Mouse (Mus musculus) macrophage (primary cell): Measurements from ENCODE around the gene Atcay. TPM values are rescaled to one million over a fixed set of nuclear protein-coding genes. Genes with fewer than 3 reads are reported as not detected.
"Not testable (repeated sequence)": the region's sequence is repeated elsewhere in the genome, so short reads cannot be mapped to it uniquely, and the experiment has no call there.

Experiments
- H3K27ac ChIP-seq: fragments of 350-480 bp; formaldehyde crosslinking; 2 replicates; pipeline ENCODE4 v1.9.0; 2021
- H3K36me3 ChIP-seq: fragments of 350-480 bp; formaldehyde crosslinking; 2 replicates; pipeline ENCODE4 v1.9.0; 2021; ENCODE audit errors: inconsistent target
- H3K4me3 ChIP-seq: fragments of 350-480 bp; formaldehyde crosslinking; 2 replicates; pipeline ENCODE4 v1.9.0; 2021; ENCODE audit errors: inconsistent target
- H3K79me2 ChIP-seq: fragments of 350-480 bp; formaldehyde crosslinking; 2 replicates; pipeline ENCODE4 v1.9.0; 2021; ENCODE audit errors: inconsistent target
- WGBS: methylation state at CpG from one replicate; pipeline ENCODE4 v1.1.7; 2026; ENCODE audit warnings: inconsistent platforms; ENCODE audit not compliant: missing documents; 5-methylcytosine and 5-hydroxymethylcytosine counted together
- polyA plus RNA-seq: library from polyadenylated mRNA; stranded (reverse); fragments of 250-400 nt; gene quantifications from 3 replicates; pipeline ENCODE4 v1.2.4, GENCODE M21; 2018; ENCODE audit warnings: inconsistent platforms

The Atcay gene
- polyA plus RNA-seq, 1 experiment from 2014 or later: not detected

- peak within 1 kb of the TSS; percentile 66 for H3K27ac ChIP-seq
- WGBS: 82% methylated on average over 5 of the region's 5 CpGs
- H3K36me3 ChIP-seq: peaks cover 58% of the 10 kb centered on the region
- H3K79me2 ChIP-seq: peaks cover 64% of the 10 kb centered on the region
- H3K4me3 ChIP-seq: peak within 1 kb of the TSS; percentile 63
Observed at GRCm38 (mm10) chr10:81183805-81184204, 46.8 kb downstream of the Atcay start, which contains the start of gene 4930442H23Rik. 4930442H23Rik (minus strand) TSS chr10:81183849.

- peak within 1 kb of the TSS; percentile 66 for H3K27ac ChIP-seq
- WGBS: 10% methylated on average over 52 of the region's 53 CpGs
- H3K79me2 ChIP-seq: peaks cover 71% of the 10 kb centered on the region
- H3K4me3 ChIP-seq: peak within 1 kb of the TSS; percentile 63
- peaks cover 62% of the 10 kb centered on the region for H3K36me3 ChIP-seq
Observed at GRCm38 (mm10) chr10:81182336-81183333, 48.0 kb downstream of the Atcay start, which contains the start of gene Dapk3. Dapk3 (plus strand) TSS chr10:81183005.

GRCm38 (mm10) chr10:81181860-81182259, 48.8 kb downstream of the Atcay start:
- 91% methylated on average over 8 of the region's 12 CpGs for WGBS
- H3K27ac ChIP-seq, H3K4me3 ChIP-seq: not testable (repeated sequence)
- H3K36me3 ChIP-seq: peaks cover 55% of the 10 kb centered on the region
- H3K79me2 ChIP-seq: peaks cover 71% of the 10 kb centered on the region

GRCm38 (mm10) chr10:81180946-81181345, 49.7 kb downstream of the Atcay start:
- peaks cover 54% of the 10 kb centered on the region for H3K36me3 ChIP-seq
- H3K4me3 ChIP-seq: no peak overlapping the region
- 90% methylated on average over 8 of the region's 13 CpGs for WGBS
- H3K79me2 ChIP-seq: peaks cover 69% of the 10 kb centered on the region
- H3K27ac ChIP-seq: no peak overlapping the region

- Histone ChIP-seq H3K36me3 (peaks cover 49% of the 10 kb centered on the region), H3K79me2 (peaks cover 58% of the 10 kb centered on the region), H3K27ac (no peak overlapping the region), H3K4me3 (no peak overlapping the region)
- whole genome bisulfite sequencing: 92% methylated on average over 29 of the region's 32 CpGs
Observed at GRCm38 (mm10) chr10:81179451-81180342, 50.9 kb downstream of the Atcay start.

- no peak overlapping the region for H3K27ac ChIP-seq
- H3K79me2 ChIP-seq: peaks cover 51% of the 10 kb centered on the region
- 93% methylated on average over 10 of the region's 11 CpGs for WGBS
- no peak overlapping the region for H3K4me3 ChIP-seq
- peaks cover 49% of the 10 kb centered on the region for H3K36me3 ChIP-seq
Observed at GRCm38 (mm10) chr10:81178927-81179326, 51.7 kb downstream of the Atcay start.

GRCm38 (mm10) chr10:81177958-81178712, 52.5 kb downstream of the Atcay start:
- Histone ChIP-seq H3K27ac (peak overlapping the region; percentile 65), H3K36me3 (peaks cover 49% of the 10 kb centered on the region)
- 74% methylated on average over 12 of the region's 14 CpGs for WGBS

GRCm38 (mm10) chr10:81177491-81177925, 53.1 kb downstream of the Atcay start:
- Histone ChIP-seq H3K36me3 (peaks cover 49% of the 10 kb centered on the region), H3K79me2 (peaks cover 45% of the 10 kb centered on the region), H3K4me3 (peak overlapping the region; percentile 94), H3K27ac (peak overlapping the region; percentile 65)
- WGBS: 22% methylated on average over 16 of the region's 16 CpGs

More at GRCm38 (mm10) chr10:81177958-81178712, 52.5 kb downstream of the Atcay start:
- H3K4me3 ChIP-seq: peak overlapping the region; percentile 94
- peaks cover 45% of the 10 kb centered on the region for H3K79me2 ChIP-seq

- H3K4me3 ChIP-seq: peak within 1 kb of the TSS; percentile 94
- peaks cover 42% of the 10 kb centered on the region for H3K36me3 ChIP-seq
- peaks cover 45% of the 10 kb centered on the region for H3K79me2 ChIP-seq
- under 1% methylated on average over 75 of the region's 77 CpGs for WGBS
- peak within 1 kb of the TSS; percentile 65 for H3K27ac ChIP-seq
Observed at GRCm38 (mm10) chr10:81176466-81177271, 54.0 kb downstream of the Atcay start, which contains the start of gene Eef2. Eef2 (plus strand) TSS chr10:81176631.

GRCm38 (mm10) chr10:81175936-81176465, 54.6 kb downstream of the Atcay start:
- Histone ChIP-seq H3K27ac (peak overlapping the region; percentile 31; the same call in 1 of the 2 replicates), H3K4me3 (peak overlapping the region; percentile 6; the same call in 1 of the 2 replicates), H3K79me2 (peaks cover 45% of the 10 kb centered on the region), H3K36me3 (peaks cover 35% of the 10 kb centered on the region)
- 23% methylated on average over 12 of the region's 13 CpGs for WGBS

GRCm38 (mm10) chr10:81175345-81175701, 55.3 kb downstream of the Atcay start:
- H3K27ac ChIP-seq: peak overlapping the region; percentile 33
- not testable (repeated sequence) for H3K4me3 ChIP-seq
- H3K79me2 ChIP-seq: peaks cover 39% of the 10 kb centered on the region
- peaks cover 28% of the 10 kb centered on the region for H3K36me3 ChIP-seq
- 0% methylated on average over 1 of the region's 4 CpGs for whole genome bisulfite sequencing

GRCm38 (mm10) chr10:81174617-81175344, 55.9 kb downstream of the Atcay start:
- peaks cover 33% of the 10 kb centered on the region for H3K79me2 ChIP-seq
- peak overlapping the region; percentile 33 for H3K27ac ChIP-seq
- no peak overlapping the region for H3K4me3 ChIP-seq
- WGBS: 17% methylated on average over 29 of the region's 29 CpGs
- peaks cover 23% of the 10 kb centered on the region for H3K36me3 ChIP-seq
